Mouse (Mus musculus): ENCODE measurements around the gene Slc50a1. TPM values are rescaled to one million over a fixed set of nuclear protein-coding genes. Genes with fewer than 3 reads are reported as not detected.

Slc50a1 gene
- polyA plus RNA-seq, 1 experiment from 2014 or later = 44.5 TPM

DNA sequence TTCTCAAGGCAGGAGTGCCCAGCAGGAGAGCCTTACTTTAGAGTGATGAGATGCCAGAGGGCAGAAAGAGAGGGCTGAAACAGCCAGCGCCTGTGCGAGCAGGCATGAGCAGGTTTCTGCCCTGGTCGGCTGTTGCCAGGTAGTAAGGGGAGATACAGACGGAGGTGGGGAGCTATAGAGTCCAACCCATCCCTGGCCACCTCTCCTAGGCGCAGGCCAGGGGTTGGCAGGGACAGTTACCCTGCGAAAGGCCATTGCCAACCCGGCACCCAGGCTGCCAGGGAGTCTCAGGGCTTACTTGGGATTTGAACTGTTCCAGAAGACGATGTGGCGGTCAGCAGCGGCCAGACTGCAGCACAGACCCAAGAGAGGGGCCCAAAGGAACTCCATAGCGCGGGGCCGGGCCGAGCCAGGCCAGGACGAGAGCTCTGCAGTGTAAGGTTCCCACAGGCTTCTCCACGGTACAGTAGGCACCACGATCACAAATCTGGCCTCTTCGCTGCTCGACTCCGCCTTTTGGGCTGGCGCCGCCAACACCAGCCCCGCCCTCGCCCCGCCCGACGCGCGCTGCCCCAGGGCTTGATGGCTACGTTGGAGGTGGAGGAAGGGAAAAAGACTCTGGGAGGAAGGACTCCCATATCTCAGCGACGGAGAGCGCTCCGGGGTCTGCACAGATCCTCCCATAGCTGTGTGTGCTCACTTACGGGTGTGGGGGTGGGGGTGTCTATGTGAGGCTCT lies 9.0 kb upstream of the Slc50a1 start:
- H3K36me3 ChIP-seq = peaks cover 15% of the 10 kb centered on the region
- H3K4me3 ChIP-seq = peak overlapping the region; percentile 70
- H3K9ac ChIP-seq = peak overlapping the region; percentile 81
- peak overlapping the region; percentile 92 for H3K27ac ChIP-seq
- H3K9me3 ChIP-seq (replicated peaks) = no peaks in the 10 kb centered on the region
- 2% methylated on average over 35 of the region's 35 CpGs for WGBS
- peak overlapping the region; percentile 98 for H3K4me2 ChIP-seq
- H3K27me3 ChIP-seq = no peaks in the 10 kb centered on the region
- ATAC-seq (replicated peaks; ENCODE audit: insufficient number of reproducible peaks, insufficient read depth, low FRiP score, low read depth) = peak; percentile 83
- peaks cover 51% of the 10 kb centered on the region for H3K4me1 ChIP-seq (replicated peaks)

DNA sequence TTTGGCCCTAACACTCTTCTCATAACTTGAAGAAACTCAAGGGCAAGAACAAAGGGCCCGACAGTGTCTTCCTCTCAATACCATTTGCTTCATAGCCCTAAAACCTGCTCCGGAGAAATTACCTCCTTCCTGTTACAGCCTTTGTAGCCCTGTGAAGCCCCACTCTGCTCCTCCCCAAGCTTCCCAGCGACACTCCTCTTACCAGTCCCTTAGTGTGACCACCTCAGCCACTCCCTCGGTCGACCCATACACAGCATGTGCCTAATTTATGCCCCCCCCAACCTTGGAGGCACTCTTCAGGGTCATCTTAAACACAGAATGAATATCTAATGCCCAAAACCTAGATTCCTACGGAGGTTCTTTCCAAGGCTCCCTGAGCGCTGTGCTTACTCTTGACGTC lies 8.3 kb upstream of the Slc50a1 start:
- Histone ChIP-seq H3K4me2 (peak overlapping the region; percentile 98), H3K27ac (peak overlapping the region; percentile 92), H3K4me3 (peak overlapping the region; percentile 70), H3K27me3 (no peaks in the 10 kb centered on the region), H3K9ac (peak overlapping the region; percentile 81), H3K9me3 (replicated peaks) (no peaks in the 10 kb centered on the region), H3K36me3 (peaks cover 19% of the 10 kb centered on the region), H3K4me1 (replicated peaks) (peaks cover 51% of the 10 kb centered on the region)
- ATAC-seq (replicated peaks; ENCODE audit: insufficient number of reproducible peaks, insufficient read depth, low FRiP score, low read depth) = no peak
- WGBS = 16% methylated on average over 8 of the region's 8 CpGs

DNA sequence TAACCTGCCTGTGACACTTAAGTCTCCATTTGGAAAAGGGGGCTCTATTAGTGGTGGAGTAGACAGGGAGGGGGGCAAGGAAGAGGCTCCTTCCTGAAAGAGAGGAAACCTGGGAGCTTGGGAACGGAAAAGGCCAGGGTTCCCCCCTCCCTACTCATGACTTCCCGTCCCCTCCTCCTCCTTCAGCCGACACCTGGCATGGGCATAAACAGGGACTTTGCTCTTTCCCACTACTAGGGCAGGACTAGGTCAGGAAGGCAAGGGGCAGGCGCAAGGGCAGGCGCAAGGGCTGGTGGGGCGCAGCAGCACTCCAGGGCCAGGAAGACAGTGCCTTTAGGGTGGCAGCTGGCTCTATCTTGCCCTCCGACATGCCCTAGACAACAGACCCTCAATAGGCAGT lies 7.7 kb upstream of the Slc50a1 start:
- Histone ChIP-seq H3K4me2 (peak overlapping the region; percentile 98), H3K27me3 (no peaks in the 10 kb centered on the region), H3K36me3 (peaks cover 19% of the 10 kb centered on the region), H3K4me1 (replicated peaks) (peaks cover 51% of the 10 kb centered on the region), H3K27ac (peak overlapping the region; percentile 92), H3K9ac (peak overlapping the region; percentile 81), H3K4me3 (peak overlapping the region; percentile 70), H3K9me3 (replicated peaks) (no peaks in the 10 kb centered on the region)
- peak; percentile 13 for ATAC-seq (replicated peaks; ENCODE audit: insufficient number of reproducible peaks, insufficient read depth, low FRiP score, low read depth)
- 42% methylated on average over 7 of the region's 7 CpGs for WGBS

DNA sequence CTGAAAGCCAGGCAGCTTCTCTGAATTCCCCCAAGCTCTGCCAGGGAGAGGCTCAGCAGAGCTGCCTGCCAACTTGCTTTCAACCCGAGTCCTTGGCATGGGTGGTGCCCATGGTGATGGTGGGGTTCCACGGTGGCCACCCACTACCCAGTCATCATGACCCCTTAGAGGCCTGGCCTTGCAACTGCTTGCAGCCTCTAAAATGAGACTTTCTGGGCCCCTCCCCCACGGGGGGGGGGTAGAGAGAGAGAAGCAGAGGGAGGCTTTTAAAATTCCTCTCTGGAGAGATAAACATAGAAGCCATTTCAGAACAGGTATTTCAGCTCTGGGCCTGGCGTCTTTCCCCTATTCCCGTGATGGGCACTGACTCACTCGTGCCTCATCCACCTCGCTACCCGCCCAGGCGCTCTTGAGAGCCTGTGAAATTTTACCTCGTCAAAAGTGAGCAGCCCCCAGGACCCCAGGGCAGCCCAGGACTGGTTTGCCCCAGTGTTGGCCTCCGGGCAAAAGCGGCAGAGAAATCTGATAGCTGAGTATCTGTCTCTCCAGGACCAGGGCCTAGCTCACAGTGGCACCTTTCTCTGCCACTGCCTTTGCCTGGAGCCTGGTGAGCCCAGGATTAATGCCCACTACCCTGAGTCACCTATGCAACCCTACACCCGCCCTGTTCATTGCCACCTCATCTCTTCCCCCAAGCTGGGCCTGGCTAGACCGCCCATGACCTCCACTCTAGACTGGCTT lies 7.1 kb upstream of the Slc50a1 start:
- H3K27ac ChIP-seq = peak overlapping the region; percentile 92
- 23% methylated on average over 14 of the region's 14 CpGs for WGBS
- H3K36me3 ChIP-seq = peaks cover 23% of the 10 kb centered on the region
- no peaks in the 10 kb centered on the region for H3K9me3 ChIP-seq (replicated peaks)
- H3K9ac ChIP-seq = peak overlapping the region; percentile 81
- peak overlapping the region; percentile 70 for H3K4me3 ChIP-seq
- H3K4me1 ChIP-seq (replicated peaks) = peaks cover 51% of the 10 kb centered on the region
- H3K27me3 ChIP-seq = no peaks in the 10 kb centered on the region
- H3K4me2 ChIP-seq = peak overlapping the region; percentile 98
- no peak for ATAC-seq (replicated peaks; ENCODE audit: insufficient number of reproducible peaks, insufficient read depth, low FRiP score, low read depth)

DNA sequence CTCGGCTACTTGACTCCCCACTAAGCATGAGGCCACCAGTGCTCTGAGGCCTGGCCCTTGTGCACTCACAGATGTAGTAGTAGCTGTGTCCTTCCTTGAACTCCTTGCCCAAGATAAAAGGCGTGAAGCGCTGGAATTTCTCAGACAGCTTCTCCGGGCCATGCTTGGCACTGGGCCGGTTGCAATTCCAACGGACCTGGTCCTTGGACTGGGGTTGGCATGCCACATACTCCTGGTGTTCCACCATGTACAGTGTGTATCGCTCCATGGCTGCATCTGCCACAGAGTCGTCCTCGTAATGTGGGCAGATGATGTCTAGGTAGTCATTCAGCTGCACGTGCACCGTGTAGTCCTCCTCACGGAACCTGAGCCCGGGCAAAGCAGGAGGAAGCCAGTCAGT lies 5.7 kb upstream of the Slc50a1 start:
- Histone ChIP-seq H3K4me1 (replicated peaks) (peaks cover 49% of the 10 kb centered on the region), H3K9ac (no peak overlapping the region), H3K4me2 (peak overlapping the region; percentile 98; the same call in 1 of the 2 replicates), H3K4me3 (no peak overlapping the region), H3K27me3 (no peaks in the 10 kb centered on the region), H3K36me3 (peaks cover 31% of the 10 kb centered on the region), H3K27ac (no peak overlapping the region), H3K9me3 (replicated peaks) (no peaks in the 10 kb centered on the region)
- no peak for ATAC-seq (replicated peaks; ENCODE audit: insufficient number of reproducible peaks, insufficient read depth, low FRiP score, low read depth)
- 88% methylated on average over 13 of the region's 13 CpGs for WGBS

DNA sequence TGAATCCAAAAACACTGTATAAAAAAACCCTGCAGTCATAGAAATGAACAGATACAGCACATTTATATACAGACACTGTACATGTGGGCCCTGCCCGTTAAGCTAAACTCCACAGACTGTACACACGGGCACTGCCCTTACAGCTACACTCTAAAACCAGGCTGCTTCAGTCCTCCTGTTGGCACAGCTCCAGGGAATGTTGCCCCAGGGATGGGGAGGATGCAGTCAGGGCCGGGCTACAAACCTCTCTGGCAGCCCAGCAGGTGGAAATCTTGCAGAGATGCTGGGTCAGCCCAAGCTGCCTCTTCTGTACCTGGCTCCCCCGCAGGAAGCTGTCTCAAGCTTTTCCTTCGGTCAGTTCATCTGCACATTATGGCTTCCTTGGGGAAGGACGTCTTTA lies 1.4 kb upstream of the Slc50a1 start:
- no peaks in the 10 kb centered on the region for H3K27me3 ChIP-seq
- 50% methylated on average over 6 of the region's 6 CpGs for WGBS
- H3K4me3 ChIP-seq = no peak overlapping the region
- H3K4me2 ChIP-seq = no peak overlapping the region
- H3K4me1 ChIP-seq (replicated peaks) = peaks cover 45% of the 10 kb centered on the region
- peaks cover 31% of the 10 kb centered on the region for H3K36me3 ChIP-seq
- no peak overlapping the region for H3K9ac ChIP-seq
- H3K9me3 ChIP-seq (replicated peaks) = no peaks in the 10 kb centered on the region
- ATAC-seq (replicated peaks; ENCODE audit: insufficient number of reproducible peaks, insufficient read depth, low FRiP score, low read depth) = no peak
- H3K27ac ChIP-seq = no peak overlapping the region

DNA sequence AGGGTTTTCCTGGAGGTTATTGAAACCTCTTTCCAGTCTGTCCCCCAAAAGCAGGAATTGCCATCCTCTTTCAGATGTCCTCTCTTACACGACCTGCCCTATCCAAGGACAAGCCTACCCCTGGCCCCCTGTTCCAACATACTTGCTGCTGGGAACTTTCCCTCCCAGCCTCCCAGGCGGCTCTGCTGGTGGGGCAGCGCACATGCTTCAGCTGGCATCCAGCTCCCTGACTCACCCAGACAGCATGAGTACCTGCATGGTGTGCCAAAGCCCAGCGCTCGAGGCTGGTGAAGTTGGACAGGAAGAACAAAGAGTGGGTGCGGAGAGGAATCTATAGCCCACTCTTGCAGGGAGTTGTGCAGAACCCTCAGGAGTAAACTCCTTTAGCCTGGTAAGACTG lies 521 bp upstream of the Slc50a1 start:
- no peak for ATAC-seq (replicated peaks; ENCODE audit: insufficient number of reproducible peaks, insufficient read depth, low FRiP score, low read depth)
- Histone ChIP-seq H3K9me3 (replicated peaks) (no peaks in the 10 kb centered on the region), H3K9ac (peak overlapping the region; percentile 76), H3K4me3 (peak overlapping the region; percentile 67; the same call in 1 of the 2 replicates), H3K27ac (peak overlapping the region; percentile 90), H3K4me1 (replicated peaks) (peaks cover 44% of the 10 kb centered on the region), H3K4me2 (peak overlapping the region; percentile 75), H3K36me3 (peaks cover 28% of the 10 kb centered on the region), H3K27me3 (no peaks in the 10 kb centered on the region)
- WGBS = 54% methylated on average over 6 of the region's 6 CpGs

DNA sequence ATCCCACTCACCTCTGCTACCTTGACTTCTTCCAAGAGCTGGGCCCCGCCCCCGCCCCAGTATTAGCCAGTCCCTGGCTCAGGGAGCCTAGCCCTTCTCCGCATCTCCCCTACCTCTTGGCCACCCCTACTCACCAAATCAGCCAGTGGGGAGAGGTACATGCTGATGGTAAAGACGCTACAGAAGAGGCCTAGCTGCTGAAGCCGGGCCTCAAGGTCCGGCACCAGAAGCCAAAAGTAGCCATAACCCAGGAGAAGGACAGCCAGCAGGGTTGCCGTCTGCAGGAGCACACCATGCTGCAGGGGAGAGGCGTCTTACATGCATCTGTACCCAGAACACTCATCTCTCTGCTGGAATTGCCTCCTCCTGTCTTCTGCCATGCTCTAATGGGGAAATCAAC lies 1.5 kb downstream of the Slc50a1 start:
- Histone ChIP-seq H3K27ac (no peak overlapping the region), H3K4me3 (no peak overlapping the region), H3K4me2 (peak overlapping the region; percentile 75; the same call in 1 of the 2 replicates), H3K4me1 (replicated peaks) (peaks cover 44% of the 10 kb centered on the region), H3K36me3 (peaks cover 12% of the 10 kb centered on the region; the same call in 1 of the 2 replicates), H3K9me3 (replicated peaks) (no peaks in the 10 kb centered on the region), H3K9ac (no peak overlapping the region), H3K27me3 (no peaks in the 10 kb centered on the region)
- 68% methylated on average over 8 of the region's 8 CpGs for WGBS
- ATAC-seq (replicated peaks; ENCODE audit: insufficient number of reproducible peaks, insufficient read depth, low FRiP score, low read depth) = no peak

DNA sequence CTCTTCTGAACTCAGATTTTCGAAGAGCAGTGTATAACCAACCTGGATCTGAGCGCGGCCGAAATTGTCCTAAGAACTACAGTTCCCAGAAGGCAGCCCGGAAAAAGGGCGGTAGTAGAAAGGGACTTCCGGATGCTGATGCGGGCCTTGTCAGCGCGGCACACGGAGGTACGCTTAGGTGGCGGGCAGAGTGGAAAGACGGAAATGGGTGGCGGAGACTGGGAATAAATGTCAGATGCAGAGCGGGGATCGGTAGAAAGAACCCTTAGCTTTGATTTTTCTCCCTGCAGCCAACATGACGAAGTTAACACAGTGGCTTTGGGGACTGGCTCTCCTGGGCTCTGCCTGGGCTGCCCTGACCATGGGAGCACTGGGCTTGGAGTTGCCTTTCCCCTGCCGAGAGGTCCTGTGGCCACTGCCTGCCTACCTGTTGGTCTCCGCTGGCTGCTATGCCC lies 3.9 kb downstream of the Slc50a1 start:
- WGBS = under 1% methylated on average over 20 of the region's 20 CpGs
- peak; percentile 66; the same call in 1 of the 2 replicates for ATAC-seq (replicated peaks; ENCODE audit: insufficient number of reproducible peaks, insufficient read depth, low FRiP score, low read depth)
- H3K9me3 ChIP-seq (replicated peaks) = no peaks in the 10 kb centered on the region
- peak overlapping the region; percentile 71 for H3K9ac ChIP-seq
- H3K36me3 ChIP-seq = no peaks in the 10 kb centered on the region
- H3K27me3 ChIP-seq = no peaks in the 10 kb centered on the region
- peak overlapping the region; percentile 77 for H3K4me2 ChIP-seq
- peak overlapping the region; percentile 60 for H3K27ac ChIP-seq
- peaks cover 40% of the 10 kb centered on the region for H3K4me1 ChIP-seq (replicated peaks)
- H3K4me3 ChIP-seq = peak overlapping the region; percentile 68

DNA sequence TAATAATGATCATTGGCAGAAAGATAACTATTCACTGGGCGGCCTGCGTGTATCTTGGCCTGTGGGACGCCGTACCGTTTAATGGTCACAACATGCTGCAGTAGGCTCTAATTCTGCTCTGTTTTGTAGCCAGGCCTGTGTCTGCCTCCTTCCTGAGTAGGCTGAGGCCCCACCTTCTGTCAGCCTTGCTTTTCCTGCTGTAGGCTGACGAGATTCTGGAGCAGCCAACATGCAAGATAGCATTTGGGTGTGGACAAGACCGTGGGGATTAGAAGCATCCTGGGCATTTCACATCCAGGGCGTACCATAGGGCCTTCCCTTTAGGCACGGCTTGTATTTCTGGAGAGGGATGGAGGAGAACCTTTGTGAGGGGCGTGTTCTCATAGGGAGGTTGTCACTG lies 8.0 kb downstream of the Slc50a1 start:
- H3K4me3 ChIP-seq = no peak overlapping the region
- no peak for ATAC-seq (replicated peaks; ENCODE audit: insufficient number of reproducible peaks, insufficient read depth, low FRiP score, low read depth)
- H3K9me3 ChIP-seq (replicated peaks) = no peaks in the 10 kb centered on the region
- H3K9ac ChIP-seq = no peak overlapping the region
- H3K27me3 ChIP-seq = no peaks in the 10 kb centered on the region
- no peaks in the 10 kb centered on the region for H3K36me3 ChIP-seq
- H3K4me1 ChIP-seq (replicated peaks) = peaks cover 9% of the 10 kb centered on the region
- WGBS = 44% methylated on average over 10 of the region's 10 CpGs
- H3K4me2 ChIP-seq = no peak overlapping the region
- H3K27ac ChIP-seq = peak overlapping the region; percentile 57

DNA sequence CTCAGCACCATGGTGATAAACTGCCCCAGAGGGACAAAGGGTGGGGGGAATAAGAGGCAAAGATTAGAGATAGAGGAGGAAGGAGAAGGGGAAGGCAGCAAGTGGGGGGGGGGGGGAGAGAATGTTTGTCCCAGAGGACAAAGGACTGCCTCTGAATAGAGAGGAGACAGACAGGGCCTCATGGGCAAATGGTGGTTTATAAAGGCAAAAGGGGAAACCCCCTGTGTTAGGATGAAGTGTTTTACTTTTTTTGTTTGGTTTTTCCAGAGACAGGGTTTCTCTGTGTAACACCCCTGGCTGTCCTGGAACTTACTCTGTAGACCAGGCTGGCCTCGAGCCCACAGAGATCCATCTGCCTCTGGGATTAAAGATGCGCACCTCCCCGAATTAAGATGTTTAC lies 10.2 kb downstream of the Slc50a1 start:
- Histone ChIP-seq H3K27ac (no peak overlapping the region), H3K9me3 (replicated peaks) (no peaks in the 10 kb centered on the region), H3K4me1 (replicated peaks) (no peaks in the 10 kb centered on the region), H3K27me3 (no peaks in the 10 kb centered on the region), H3K36me3 (no peaks in the 10 kb centered on the region), H3K4me2 (no peak overlapping the region), H3K9ac (no peak overlapping the region), H3K4me3 (no peak overlapping the region)
- no peak for ATAC-seq (replicated peaks; ENCODE audit: insufficient number of reproducible peaks, insufficient read depth, low FRiP score, low read depth)
- 73% methylated on average over 3 of the region's 3 CpGs for WGBS

Data from heart, embryonic 15.5 days (tissue).